Mouse (Mus musculus): ENCODE measurements around the gene Cdipt. TPM values are rescaled to one million over a fixed set of nuclear protein-coding genes. Genes with fewer than 3 reads are reported as not detected.

Gene Cdipt
- polyA plus RNA-seq, 1 experiment from 2014 or later = 39.5 TPM

GRCm38 (mm10) chr7:127013385-127013784 is 37.7 kb downstream of the Cdipt start:
- Histone ChIP-seq H3K27ac (ENCODE audit: low read length) (no peak overlapping the region), H3K4me1 (ENCODE audit: control insufficient read depth, low read depth, low read length) (peaks cover 53% of the 10 kb centered on the region), H3K9me3 (replicated peaks; ENCODE audit: control insufficient read depth, low read length) (no peaks in the 10 kb centered on the region), H3K4me3 (ENCODE audit: low read depth, low read length) (peak overlapping the region; percentile 73; the same call in 1 of the 2 replicates), H3K36me3 (ENCODE audit: control insufficient read depth, insufficient read depth) (peaks cover 9% of the 10 kb centered on the region; the same call in 1 of the 2 replicates), H3K9ac (ENCODE audit: low read depth, low read length) (no peak overlapping the region), H3K4me2 (ENCODE audit: low read depth, low read length) (peak overlapping the region; percentile 81), H3K27me3 (ENCODE audit: control insufficient read depth, insufficient read depth, low read depth, low read length) (no peaks in the 10 kb centered on the region)
- WGBS (ENCODE audit: insufficient replicate concordance) = 77% methylated on average over 6 of the region's 6 CpGs
- no peak for ATAC-seq (ENCODE audit: low read depth)

- Histone ChIP-seq H3K4me3 (ENCODE audit: low read depth, low read length) (peak within 1 kb of the TSS; percentile 73), H3K36me3 (ENCODE audit: control insufficient read depth, insufficient read depth) (peaks cover 9% of the 10 kb centered on the region; the same call in 1 of the 2 replicates), H3K4me2 (ENCODE audit: low read depth, low read length) (peak within 1 kb of the TSS; percentile 81), H3K27me3 (ENCODE audit: control insufficient read depth, insufficient read depth, low read depth, low read length) (no peaks in the 10 kb centered on the region), H3K4me1 (ENCODE audit: control insufficient read depth, low read depth, low read length) (peaks cover 43% of the 10 kb centered on the region), H3K9ac (ENCODE audit: low read depth, low read length) (peak within 1 kb of the TSS; percentile 70), H3K27ac (ENCODE audit: low read length) (peak within 1 kb of the TSS; percentile 81), H3K9me3 (replicated peaks; ENCODE audit: control insufficient read depth, low read length) (no peaks in the 10 kb centered on the region)
- 16% methylated on average over 11 of the region's 11 CpGs for WGBS (ENCODE audit: insufficient replicate concordance)
- no peak for ATAC-seq (ENCODE audit: low read depth)
These were observed 38.6 kb downstream of the Cdipt start, which contains the start of gene Mvp for GRCm38 (mm10) chr7:127014320-127014719. Gene Mvp (minus strand): TSS chr7:127014621.

- peaks cover 9% of the 10 kb centered on the region; the same call in 1 of the 2 replicates for H3K36me3 ChIP-seq (ENCODE audit: control insufficient read depth, insufficient read depth)
- H3K4me1 ChIP-seq (ENCODE audit: control insufficient read depth, low read depth, low read length) = peaks cover 39% of the 10 kb centered on the region
- no peak overlapping the region for H3K4me3 ChIP-seq (ENCODE audit: low read depth, low read length)
- H3K9me3 ChIP-seq (replicated peaks; ENCODE audit: control insufficient read depth, low read length) = no peaks in the 10 kb centered on the region
- no peak for ATAC-seq (ENCODE audit: low read depth)
- H3K4me2 ChIP-seq (ENCODE audit: low read depth, low read length) = no peak overlapping the region
- H3K27ac ChIP-seq (ENCODE audit: low read length) = no peak overlapping the region
- H3K27me3 ChIP-seq (ENCODE audit: control insufficient read depth, insufficient read depth, low read depth, low read length) = no peaks in the 10 kb centered on the region
- WGBS (ENCODE audit: insufficient replicate concordance) = 86% methylated on average over 12 of the region's 12 CpGs
- H3K9ac ChIP-seq (ENCODE audit: low read depth, low read length) = no peak overlapping the region
These were observed 39.3 kb downstream of the Cdipt start for GRCm38 (mm10) chr7:127014993-127015392.

- H3K27me3 ChIP-seq (ENCODE audit: control insufficient read depth, insufficient read depth, low read depth, low read length) = no peaks in the 10 kb centered on the region
- H3K9me3 ChIP-seq (replicated peaks; ENCODE audit: control insufficient read depth, low read length) = no peaks in the 10 kb centered on the region
- peaks cover 40% of the 10 kb centered on the region for H3K4me1 ChIP-seq (ENCODE audit: control insufficient read depth, low read depth, low read length)
- peak overlapping the region; percentile 80 for H3K4me2 ChIP-seq (ENCODE audit: low read depth, low read length)
- H3K9ac ChIP-seq (ENCODE audit: low read depth, low read length) = peak overlapping the region; percentile 95
- H3K27ac ChIP-seq (ENCODE audit: low read length) = peak overlapping the region; percentile 96
- peaks cover 9% of the 10 kb centered on the region; the same call in 1 of the 2 replicates for H3K36me3 ChIP-seq (ENCODE audit: control insufficient read depth, insufficient read depth)
- ATAC-seq (ENCODE audit: low read depth) = peak; percentile 49
- peak overlapping the region; percentile 87 for H3K4me3 ChIP-seq (ENCODE audit: low read depth, low read length)
- WGBS (ENCODE audit: insufficient replicate concordance) = 2% methylated on average over 9 of the region's 10 CpGs
These were observed 40.4 kb downstream of the Cdipt start for GRCm38 (mm10) chr7:127016081-127016480.

GRCm38 (mm10) chr7:127016481-127016485 is 40.6 kb downstream of the Cdipt start, which contains the start of gene Pagr1b:
Gene Pagr1b (minus strand): TSS chr7:127016484.
- Histone ChIP-seq H3K36me3 (ENCODE audit: control insufficient read depth, insufficient read depth) (peaks cover 9% of the 10 kb centered on the region; the same call in 1 of the 2 replicates), H3K4me3 (ENCODE audit: low read depth, low read length) (peak within 1 kb of the TSS; percentile 87), H3K27me3 (ENCODE audit: control insufficient read depth, insufficient read depth, low read depth, low read length) (no peaks in the 10 kb centered on the region), H3K4me2 (ENCODE audit: low read depth, low read length) (peak within 1 kb of the TSS; percentile 80), H3K27ac (ENCODE audit: low read length) (peak within 1 kb of the TSS; percentile 96), H3K4me1 (ENCODE audit: control insufficient read depth, low read depth, low read length) (peaks cover 42% of the 10 kb centered on the region), H3K9ac (ENCODE audit: low read depth, low read length) (peak within 1 kb of the TSS; percentile 95), H3K9me3 (replicated peaks; ENCODE audit: control insufficient read depth, low read length) (no peaks in the 10 kb centered on the region)
- no peak for ATAC-seq (ENCODE audit: low read depth)

- Histone ChIP-seq H3K4me1 (ENCODE audit: control insufficient read depth, low read depth, low read length) (peaks cover 45% of the 10 kb centered on the region), H3K27ac (ENCODE audit: low read length) (peak overlapping the region; percentile 96), H3K4me2 (ENCODE audit: low read depth, low read length) (peak overlapping the region; percentile 80), H3K9ac (ENCODE audit: low read depth, low read length) (peak overlapping the region; percentile 95), H3K4me3 (ENCODE audit: low read depth, low read length) (peak overlapping the region; percentile 87), H3K27me3 (ENCODE audit: control insufficient read depth, insufficient read depth, low read depth, low read length) (no peaks in the 10 kb centered on the region), H3K36me3 (ENCODE audit: control insufficient read depth, insufficient read depth) (peaks cover 9% of the 10 kb centered on the region; the same call in 1 of the 2 replicates), H3K9me3 (replicated peaks; ENCODE audit: control insufficient read depth, low read length) (no peaks in the 10 kb centered on the region)
- WGBS (ENCODE audit: insufficient replicate concordance) = 0% methylated on average over 22 of the region's 22 CpGs
- ATAC-seq (ENCODE audit: low read depth) = peak; percentile 59
These were observed 40.8 kb downstream of the Cdipt start for GRCm38 (mm10) chr7:127016486-127016938.

GRCm38 (mm10) chr7:127016971-127017949 is 41.5 kb downstream of the Cdipt start, which contains the start of gene Pagr1a:
Gene Pagr1a (minus strand): TSS chr7:127017352.
- H3K4me2 ChIP-seq (ENCODE audit: low read depth, low read length) = peak within 1 kb of the TSS; percentile 80
- WGBS (ENCODE audit: insufficient replicate concordance) = 4% methylated on average over 39 of the region's 39 CpGs
- no peaks in the 10 kb centered on the region for H3K27me3 ChIP-seq (ENCODE audit: control insufficient read depth, insufficient read depth, low read depth, low read length)
- peak within 1 kb of the TSS; percentile 96 for H3K27ac ChIP-seq (ENCODE audit: low read length)
- peak; percentile 85 for ATAC-seq (ENCODE audit: low read depth)
- H3K4me3 ChIP-seq (ENCODE audit: low read depth, low read length) = peak within 1 kb of the TSS; percentile 87
- H3K9ac ChIP-seq (ENCODE audit: low read depth, low read length) = peak within 1 kb of the TSS; percentile 95
- peaks cover 52% of the 10 kb centered on the region for H3K4me1 ChIP-seq (ENCODE audit: control insufficient read depth, low read depth, low read length)
- H3K9me3 ChIP-seq (replicated peaks; ENCODE audit: control insufficient read depth, low read length) = no peaks in the 10 kb centered on the region
- peaks cover 13% of the 10 kb centered on the region for H3K36me3 ChIP-seq (ENCODE audit: control insufficient read depth, insufficient read depth)

- H3K27ac ChIP-seq (ENCODE audit: low read length) = peak overlapping the region; percentile 33; the same call in 1 of the 2 replicates
- 0 out of 2 replicates have a peak overlapping the region, but pooled peaks have one; percentile 16 for H3K9ac ChIP-seq (ENCODE audit: low read depth, low read length)
- H3K4me2 ChIP-seq (ENCODE audit: low read depth, low read length) = no peak overlapping the region
- WGBS (ENCODE audit: insufficient replicate concordance) = 41% methylated on average over 6 of the region's 6 CpGs
- H3K9me3 ChIP-seq (replicated peaks; ENCODE audit: control insufficient read depth, low read length) = no peaks in the 10 kb centered on the region
- H3K27me3 ChIP-seq (ENCODE audit: control insufficient read depth, insufficient read depth, low read depth, low read length) = no peaks in the 10 kb centered on the region
- no peak for ATAC-seq (ENCODE audit: low read depth)
- H3K4me1 ChIP-seq (ENCODE audit: control insufficient read depth, low read depth, low read length) = peaks cover 59% of the 10 kb centered on the region
- no peak overlapping the region for H3K4me3 ChIP-seq (ENCODE audit: low read depth, low read length)
- peaks cover 18% of the 10 kb centered on the region for H3K36me3 ChIP-seq (ENCODE audit: control insufficient read depth, insufficient read depth)
These were observed 42.2 kb downstream of the Cdipt start for GRCm38 (mm10) chr7:127017950-127018345.
